Mouse (Mus musculus) lung, adult 2 months (tissue): ENCODE measurements around the gene Cib1.

Experiments used
- CTCF ChIP-seq: fragments of 200-500 bp; IDR thresholded peaks from 2 replicates; pipeline ENCODE4 v1.5.1; 2011; ENCODE audit warnings: mild to moderate bottlenecking, low read length, control low read depth; ENCODE audit not compliant: insufficient read depth
- POLR2A ChIP-seq: fragments of 200-500 bp; IDR thresholded peaks from 2 replicates; pipeline ENCODE4 v1.6.1; 2011; ENCODE audit warnings: low read depth, mild to moderate bottlenecking, control low read depth, low read length, borderline replicate concordance; ENCODE audit errors: extremely low read depth

GRCm38 (mm10) chr7:80183969-80184368 lies 48.6 kb downstream of the Cib1 start:
- TF ChIP-seq CTCF (no peak), POLR2A (no peak)
